Mouse (Mus musculus): ENCODE measurements around the gene Orc3. TPM values are rescaled to one million over a fixed set of nuclear protein-coding genes. Genes with fewer than 3 reads are reported as not detected.

Orc3 gene
- polyA plus RNA-seq, 1 experiment: 44.2 TPM

DNA sequence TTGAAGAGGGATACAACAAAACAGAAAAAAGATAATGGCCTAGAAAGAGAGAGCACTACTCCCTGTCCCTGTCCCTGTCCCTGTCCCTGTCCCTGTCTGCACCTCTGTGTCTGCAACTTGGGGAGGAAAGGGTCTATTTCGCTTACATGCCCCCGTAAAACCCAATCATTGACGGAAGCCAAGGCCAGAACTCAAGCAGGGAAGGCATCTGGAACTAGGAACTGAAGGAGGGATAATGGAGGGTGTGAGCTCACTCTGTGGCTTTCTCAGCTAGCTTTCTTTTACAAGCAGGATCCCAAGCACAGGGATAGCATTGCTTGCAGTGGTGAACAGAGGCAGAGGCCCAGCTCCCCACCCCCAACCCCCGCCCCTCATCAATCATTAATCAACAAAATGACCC lies 85.4 kb downstream of the Orc3 start:
- Histone ChIP-seq H3K27ac (ENCODE audit: insufficient read depth, low read length) (peak overlapping the region; percentile 64), H3K27me3 (ENCODE audit: control insufficient read depth, insufficient read depth, low read length) (no peaks in the 10 kb centered on the region), H3K4me1 (ENCODE audit: control insufficient read depth, insufficient read depth, low read length) (peaks cover 4% of the 10 kb centered on the region), H3K4me3 (replicated peaks; ENCODE audit: insufficient read depth, low read depth, low read length) (no peak overlapping the region)
- 30% methylated on average over 4 of the region's 4 CpGs for whole genome bisulfite sequencing
- TF ChIP-seq CTCF (IDR thresholded peaks at IDR 0.05; ENCODE audit: borderline replicate concordance, insufficient read depth, low read depth, low read length) (no peak), POLR2A (IDR thresholded peaks at IDR 0.05; ENCODE audit: borderline replicate concordance, insufficient read depth, low read length) (no peak)
- peak in 1 of 2 experiments; percentile 24 for DNase-seq

GRCm38 (mm10) chr4:34528430-34529100 lies 86.2 kb downstream of the Orc3 start:
- Histone ChIP-seq H3K27me3 (ENCODE audit: control insufficient read depth, insufficient read depth, low read length) (no peaks in the 10 kb centered on the region), H3K4me3 (replicated peaks; ENCODE audit: insufficient read depth, low read depth, low read length) (no peak overlapping the region), H3K4me1 (ENCODE audit: control insufficient read depth, insufficient read depth, low read length) (peaks cover 10% of the 10 kb centered on the region), H3K27ac (ENCODE audit: insufficient read depth, low read length) (no peak overlapping the region)
- TF ChIP-seq CTCF (IDR thresholded peaks at IDR 0.05; ENCODE audit: borderline replicate concordance, insufficient read depth, low read depth, low read length): no peak
- TF ChIP-seq POLR2A (IDR thresholded peaks at IDR 0.05; ENCODE audit: borderline replicate concordance, insufficient read depth, low read length): no peak
- WGBS: 98% methylated on average over 1 of the region's 1 CpGs
- no peak for DNase-seq

GRCm38 (mm10) chr4:34526771-34527170 lies 88.0 kb downstream of the Orc3 start:
- TF ChIP-seq POLR2A (IDR thresholded peaks at IDR 0.05; ENCODE audit: borderline replicate concordance, insufficient read depth, low read length) (no peak), CTCF (IDR thresholded peaks at IDR 0.05; ENCODE audit: borderline replicate concordance, insufficient read depth, low read depth, low read length) (no peak)
- 93% methylated on average over 3 of the region's 3 CpGs for WGBS
- no peak for DNase-seq
- Histone ChIP-seq H3K4me1 (ENCODE audit: control insufficient read depth, insufficient read depth, low read length) (peaks cover 12% of the 10 kb centered on the region), H3K27ac (ENCODE audit: insufficient read depth, low read length) (no peak overlapping the region), H3K27me3 (ENCODE audit: control insufficient read depth, insufficient read depth, low read length) (no peaks in the 10 kb centered on the region), H3K4me3 (replicated peaks; ENCODE audit: insufficient read depth, low read depth, low read length) (no peak overlapping the region)

- no peaks in the 10 kb centered on the region for H3K27me3 ChIP-seq (ENCODE audit: control insufficient read depth, insufficient read depth, low read length)
- H3K4me1 ChIP-seq (ENCODE audit: control insufficient read depth, insufficient read depth, low read length): peaks cover 8% of the 10 kb centered on the region; the same call in 1 of the 2 replicates
- H3K4me3 ChIP-seq (replicated peaks; ENCODE audit: insufficient read depth, low read depth, low read length): no peak overlapping the region
- DNase-seq: peak; percentile 39 to 56
- TF ChIP-seq CTCF (IDR thresholded peaks at IDR 0.05; ENCODE audit: borderline replicate concordance, insufficient read depth, low read depth, low read length) (no peak), POLR2A (IDR thresholded peaks at IDR 0.05; ENCODE audit: borderline replicate concordance, insufficient read depth, low read length) (no peak)
- whole genome bisulfite sequencing: 10% methylated on average over 4 of the region's 4 CpGs
- H3K27ac ChIP-seq (ENCODE audit: insufficient read depth, low read length): peak overlapping the region; percentile 63; the same call in 1 of the 2 replicates
Observed at GRCm38 (mm10) chr4:34523586-34523985, 91.2 kb downstream of the Orc3 start.

- peak; percentile 84 to 97 for DNase-seq
- TF ChIP-seq POLR2A (IDR thresholded peaks at IDR 0.05; ENCODE audit: borderline replicate concordance, insufficient read depth, low read length) (peak; percentile 34; the same call in 1 of the 2 replicates), CTCF (IDR thresholded peaks at IDR 0.05; ENCODE audit: borderline replicate concordance, insufficient read depth, low read depth, low read length) (no peak)
- peaks cover 8% of the 10 kb centered on the region; the same call in 1 of the 2 replicates for H3K4me1 ChIP-seq (ENCODE audit: control insufficient read depth, insufficient read depth, low read length)
- H3K4me3 ChIP-seq (replicated peaks; ENCODE audit: insufficient read depth, low read depth, low read length): no peak overlapping the region
- WGBS: 2% methylated on average over 3 of the region's 3 CpGs
- H3K27me3 ChIP-seq (ENCODE audit: control insufficient read depth, insufficient read depth, low read length): no peaks in the 10 kb centered on the region
- no peak overlapping the region for H3K27ac ChIP-seq (ENCODE audit: insufficient read depth, low read length)
Observed at GRCm38 (mm10) chr4:34522846-34523245, 91.9 kb downstream of the Orc3 start.

Other genes starting within 250 kb of the Orc3 start
- gene Akirin2, start 64.0 kb downstream of the Orc3 start, polyA plus RNA-seq (2012; rRNA removed): 67.1 and 72.2 TPM in 2 replicates
- gene Rars2, start within 50 bp of the Orc3 start, polyA plus RNA-seq (2012; rRNA removed): 29.2 and 29.9 TPM in 2 replicates
- gene Slc35a1, start 72.5 kb upstream of the Orc3 start, polyA plus RNA-seq (2012; rRNA removed): 19.2 and 20.9 TPM in 2 replicates
- 0.59 and 1.2 TPM in 2 replicates for gene Cfap206, start 115.3 kb upstream of the Orc3 start, polyA plus RNA-seq (2012; rRNA removed)
- not detected in 2 replicates for gene Gm136, start 141.3 kb upstream of the Orc3 start, polyA plus RNA-seq (2012; rRNA removed)
- 25.0 and 25.4 TPM in 2 replicates for gene Smim8, start 163.5 kb upstream of the Orc3 start, polyA plus RNA-seq (2012; rRNA removed)